Mouse (Mus musculus): ENCODE measurements around the gene Abcg4. TPM values are rescaled to one million over a fixed set of nuclear protein-coding genes. Genes with fewer than 3 reads are reported as not detected.
"Not testable (repeated sequence)": the region's sequence is repeated elsewhere in the genome, so short reads cannot be mapped to it uniquely, and the experiment has no call there.

Abcg4 gene
- polyA plus RNA-seq, 1 experiment = 2.0 TPM

- Histone ChIP-seq H3K4me1 (ENCODE audit: control insufficient read depth, insufficient read depth, insufficient read length, low read length) (peaks cover 5% of the 10 kb centered on the region; the same call in 1 of the 2 replicates), H3K27me3 (ENCODE audit: control insufficient read depth, insufficient read depth, low read length) (no peaks in the 10 kb centered on the region), H3K4me3 (ENCODE audit: low read depth, low read length) (peak within 1 kb of the TSS; percentile 95), H3K36me3 (ENCODE audit: control insufficient read depth, insufficient read depth, low read length) (peaks cover 2% of the 10 kb centered on the region; the same call in 1 of the 2 replicates), H3K27ac (ENCODE audit: insufficient read depth, low read depth, low read length) (peak within 1 kb of the TSS; percentile 84)
- under 1% methylated on average over 12 of the region's 12 CpGs for WGBS
- TF ChIP-seq CTCF (IDR thresholded peaks at IDR 0.05; ENCODE audit: extremely low read depth, insufficient read length, insufficient replicate concordance, low read depth, low read length) (no peak), POLR2A (IDR thresholded peaks at IDR 0.05; ENCODE audit: low read depth, low read length) (no peak)
Measured at GRCm38 (mm10) chr9:44325768-44326370, 37.5 kb upstream of the Abcg4 start, which contains the start of gene Dpagt1. Gene Dpagt1, plus strand, starts transcription at chr9:44326019.

- not testable (repeated sequence) for H3K4me1 ChIP-seq (ENCODE audit: control insufficient read depth, insufficient read depth, insufficient read length, low read length); H3K27me3 ChIP-seq (ENCODE audit: control insufficient read depth, insufficient read depth, low read length); H3K36me3 ChIP-seq (ENCODE audit: control insufficient read depth, insufficient read depth, low read length); H3K4me3 ChIP-seq (ENCODE audit: low read depth, low read length); H3K27ac ChIP-seq (ENCODE audit: insufficient read depth, low read depth, low read length)
- 45% methylated on average over 7 of the region's 8 CpGs for WGBS
Measured at GRCm38 (mm10) chr9:44325032-44325767, 36.8 kb upstream of the Abcg4 start.

DNA sequence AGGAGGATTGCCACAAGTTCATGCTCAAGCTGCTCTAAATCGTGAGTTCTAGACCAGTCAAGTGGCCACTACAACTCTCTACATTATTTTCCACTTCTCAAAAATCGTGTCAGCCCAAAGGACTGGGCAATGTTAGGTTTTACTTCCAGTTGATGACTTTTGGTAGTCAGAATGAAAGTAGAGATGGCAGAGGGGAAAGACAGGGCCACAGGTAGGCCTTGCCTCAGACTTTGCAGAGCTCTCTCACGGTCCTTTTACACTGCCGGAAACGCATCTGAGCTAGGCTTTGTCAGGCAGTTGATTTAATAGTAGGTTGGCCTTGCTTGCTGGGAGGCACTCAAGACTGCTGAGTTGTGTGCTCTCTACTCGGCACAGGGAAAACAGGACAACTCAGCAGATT, 35.7 kb upstream of the Abcg4 start:
- H3K4me3 ChIP-seq (ENCODE audit: low read depth, low read length) = no peak overlapping the region
- H3K27ac ChIP-seq (ENCODE audit: insufficient read depth, low read depth, low read length) = no peak overlapping the region
- WGBS = 88% methylated on average over 6 of the region's 6 CpGs
- no peak for TF ChIP-seq CTCF (IDR thresholded peaks at IDR 0.05; ENCODE audit: extremely low read depth, insufficient read length, insufficient replicate concordance, low read depth, low read length)
- no peak for TF ChIP-seq POLR2A (IDR thresholded peaks at IDR 0.05; ENCODE audit: low read depth, low read length)
- H3K4me1 ChIP-seq (ENCODE audit: control insufficient read depth, insufficient read depth, insufficient read length, low read length) = peaks cover 5% of the 10 kb centered on the region; the same call in 1 of the 2 replicates
- no peaks in the 10 kb centered on the region for H3K27me3 ChIP-seq (ENCODE audit: control insufficient read depth, insufficient read depth, low read length)
- H3K36me3 ChIP-seq (ENCODE audit: control insufficient read depth, insufficient read depth, low read length) = no peaks in the 10 kb centered on the region

- not testable (repeated sequence) for H3K27me3 ChIP-seq (ENCODE audit: control insufficient read depth, insufficient read depth, low read length); H3K27ac ChIP-seq (ENCODE audit: insufficient read depth, low read depth, low read length); H3K4me1 ChIP-seq (ENCODE audit: control insufficient read depth, insufficient read depth, insufficient read length, low read length); H3K36me3 ChIP-seq (ENCODE audit: control insufficient read depth, insufficient read depth, low read length); H3K4me3 ChIP-seq (ENCODE audit: low read depth, low read length)
- 68% methylated on average over 4 of the region's 4 CpGs for WGBS
Measured at GRCm38 (mm10) chr9:44323656-44324055, 35.2 kb upstream of the Abcg4 start.

- TF ChIP-seq CTCF (IDR thresholded peaks at IDR 0.05; ENCODE audit: extremely low read depth, insufficient read length, insufficient replicate concordance, low read depth, low read length) (no peak), POLR2A (IDR thresholded peaks at IDR 0.05; ENCODE audit: low read depth, low read length) (no peak)
Measured at GRCm38 (mm10) chr9:44320799-44321133, 32.4 kb upstream of the Abcg4 start.

GRCm38 (mm10) chr9:44319887-44320798, 31.7 kb upstream of the Abcg4 start, which contains the start of gene C2cd2l:
Gene C2cd2l, minus strand, starts transcription at chr9:44320285.
- H3K4me1 ChIP-seq (ENCODE audit: control insufficient read depth, insufficient read depth, insufficient read length, low read length) = peaks cover 3% of the 10 kb centered on the region; the same call in 1 of the 2 replicates
- TF ChIP-seq POLR2A (IDR thresholded peaks at IDR 0.05; ENCODE audit: low read depth, low read length) (peak; percentile 83; the same call in 1 of the 2 replicates), CTCF (IDR thresholded peaks at IDR 0.05; ENCODE audit: extremely low read depth, insufficient read length, insufficient replicate concordance, low read depth, low read length) (no peak)
- H3K27ac ChIP-seq (ENCODE audit: insufficient read depth, low read depth, low read length) = peak within 1 kb of the TSS; percentile 90
- whole genome bisulfite sequencing = under 1% methylated on average over 67 of the region's 67 CpGs
- H3K4me3 ChIP-seq (ENCODE audit: low read depth, low read length) = peak within 1 kb of the TSS; percentile 97
- H3K36me3 ChIP-seq (ENCODE audit: control insufficient read depth, insufficient read depth, low read length) = peaks cover 24% of the 10 kb centered on the region
- no peaks in the 10 kb centered on the region for H3K27me3 ChIP-seq (ENCODE audit: control insufficient read depth, insufficient read depth, low read length)

More at GRCm38 (mm10) chr9:44320799-44321133, 32.4 kb upstream of the Abcg4 start:
- no peaks in the 10 kb centered on the region for H3K27me3 ChIP-seq (ENCODE audit: control insufficient read depth, insufficient read depth, low read length)
- WGBS = 15% methylated on average over 6 of the region's 6 CpGs
- H3K36me3 ChIP-seq (ENCODE audit: control insufficient read depth, insufficient read depth, low read length) = peaks cover 18% of the 10 kb centered on the region
- peaks cover 3% of the 10 kb centered on the region; the same call in 1 of the 2 replicates for H3K4me1 ChIP-seq (ENCODE audit: control insufficient read depth, insufficient read depth, insufficient read length, low read length)
- peak overlapping the region; percentile 0; the same call in 1 of the 2 replicates for H3K4me3 ChIP-seq (ENCODE audit: low read depth, low read length)
- H3K27ac ChIP-seq (ENCODE audit: insufficient read depth, low read depth, low read length) = peak overlapping the region; percentile 41; the same call in 1 of the 2 replicates

Measured in small intestine, adult 2 months (tissue).